Mouse (Mus musculus) forebrain, embryonic 14.5 days (tissue): ENCODE measurements around the gene Il17d. TPM values are rescaled to one million over a fixed set of nuclear protein-coding genes. Genes with fewer than 3 reads are reported as not detected.

Source experiments
- ATAC-seq: fragments of 200-750 bp; cut with Nextera tagmentation; 2 replicates; pipeline ENCODE4 v1.8.0; 2017; ENCODE audit warnings: mild to moderate bottlenecking, moderate library complexity
- DNase-seq: peaks from one replicate; pipeline ENCODE4 v3.0.0-alpha.2; 2015; ENCODE audit warnings: low spot score
- H3K27ac ChIP-seq: fragments of 300-500 bp; sonication (generic); 2 replicates; pipeline ENCODE4 v1.5.1; 2014; ENCODE audit warnings: low read depth, mild to moderate bottlenecking, control low read depth, low read length, moderate library complexity
- H3K27me3 ChIP-seq: fragments of 300-500 bp; sonication (generic); replicated peaks from 2 replicates; pipeline ENCODE4 v1.6.1; 2014; ENCODE audit warnings: low read length, control low read depth, mixed read lengths; ENCODE audit not compliant: control insufficient read depth, insufficient read depth
- H3K36me3 ChIP-seq: fragments of 300-500 bp; sonication (generic); 2 replicates; pipeline ENCODE4 v1.6.1; 2014; ENCODE audit warnings: low read length, control low read depth; ENCODE audit not compliant: control insufficient read depth, insufficient read depth
- H3K4me1 ChIP-seq: fragments of 300-500 bp; sonication (generic); 2 replicates; pipeline ENCODE4 v1.6.1; 2014; ENCODE audit warnings: antibody characterized with exemption, low read length, control low read depth; ENCODE audit not compliant: control insufficient read depth, insufficient read depth
- H3K4me2 ChIP-seq: fragments of 300-500 bp; sonication (generic); 2 replicates; pipeline ENCODE4 v1.6.1; 2014; ENCODE audit warnings: mild to moderate bottlenecking, control low read depth, low read length
- H3K4me3 ChIP-seq: fragments of 300-500 bp; sonication (generic); 2 replicates; pipeline ENCODE4 v1.5.1; 2014; ENCODE audit warnings: low read depth, low read length, control low read depth
- H3K9ac ChIP-seq: fragments of 300-500 bp; sonication (generic); 2 replicates; pipeline ENCODE4 v1.6.1; 2014; ENCODE audit warnings: mild to moderate bottlenecking, low read length, control low read depth, moderate library complexity
- H3K9me3 ChIP-seq: fragments of 300-500 bp; sonication (generic); replicated peaks from 2 replicates; pipeline ENCODE4 v1.6.1; 2016; ENCODE audit warnings: low read length, control low read depth, mixed read lengths; ENCODE audit not compliant: control insufficient read depth
- WGBS: fragments of 180-500 bp; shearing (Covaris S2); extraction: QIAGEN DNeasy Blood & Tissue Kit; methylation state at CpG from one replicate; pipeline ENCODE4 v1.1.7; 2014; 5-methylcytosine and 5-hydroxymethylcytosine counted together
- polyA plus RNA-seq: library from polyadenylated mRNA; unstranded; fragments of >200 nt; fragmentation: Nextera tagmentation; extraction: Ambion mirVana; gene quantifications from 2 replicates; pipeline ENCODE4 v1.2.1, GENCODE M21; 2014

Il17d gene
- polyA plus RNA-seq, 1 experiment from 2014 or later, result 1.9 TPM

DNA sequence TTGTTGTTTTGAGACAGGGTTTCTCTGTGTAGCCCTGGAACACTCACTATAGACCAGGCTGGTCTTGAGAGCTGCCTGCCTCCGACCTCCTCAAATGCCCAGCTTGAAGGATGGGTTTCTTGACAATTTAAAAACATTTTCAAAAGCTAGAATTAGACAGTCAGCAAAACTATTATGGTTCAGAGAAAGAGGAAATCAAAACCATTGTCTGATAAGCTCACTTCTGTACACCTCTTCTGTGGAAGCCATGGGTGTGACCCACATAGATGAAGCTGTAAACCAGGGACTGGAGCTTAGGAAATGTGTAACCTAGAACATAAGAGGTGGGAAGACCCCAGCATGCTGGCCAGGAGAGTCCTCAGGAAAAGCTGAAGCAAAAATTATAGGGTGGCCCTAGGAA is 32.3 kb downstream of the Il17d start:
- no peak overlapping the region for H3K4me2 ChIP-seq
- no peak for ATAC-seq
- H3K27ac ChIP-seq, result no peak overlapping the region
- no peaks in the 10 kb centered on the region for H3K27me3 ChIP-seq
- no peak overlapping the region for H3K4me3 ChIP-seq
- no peaks in the 10 kb centered on the region for H3K4me1 ChIP-seq
- H3K36me3 ChIP-seq, result no peaks in the 10 kb centered on the region; the same call in 1 of the 2 replicates
- no peak for DNase-seq
- H3K9ac ChIP-seq, result no peak overlapping the region
- no peaks in the 10 kb centered on the region for H3K9me3 ChIP-seq
- 73% methylated on average over 1 of the region's 1 CpGs for WGBS

GRCm38 (mm10) chr14:57565626-57566025 is 41.0 kb downstream of the Il17d start:
- DNase-seq, result no peak
- H3K4me3 ChIP-seq, result no peak overlapping the region
- H3K4me1 ChIP-seq, result peaks cover 1% of the 10 kb centered on the region; the same call in 1 of the 2 replicates
- WGBS, result 89% methylated on average over 6 of the region's 6 CpGs
- ATAC-seq, result no peak
- no peaks in the 10 kb centered on the region for H3K9me3 ChIP-seq
- no peaks in the 10 kb centered on the region for H3K36me3 ChIP-seq
- H3K4me2 ChIP-seq, result no peak overlapping the region
- no peak overlapping the region for H3K9ac ChIP-seq
- H3K27me3 ChIP-seq, result no peaks in the 10 kb centered on the region
- no peak overlapping the region for H3K27ac ChIP-seq

DNA sequence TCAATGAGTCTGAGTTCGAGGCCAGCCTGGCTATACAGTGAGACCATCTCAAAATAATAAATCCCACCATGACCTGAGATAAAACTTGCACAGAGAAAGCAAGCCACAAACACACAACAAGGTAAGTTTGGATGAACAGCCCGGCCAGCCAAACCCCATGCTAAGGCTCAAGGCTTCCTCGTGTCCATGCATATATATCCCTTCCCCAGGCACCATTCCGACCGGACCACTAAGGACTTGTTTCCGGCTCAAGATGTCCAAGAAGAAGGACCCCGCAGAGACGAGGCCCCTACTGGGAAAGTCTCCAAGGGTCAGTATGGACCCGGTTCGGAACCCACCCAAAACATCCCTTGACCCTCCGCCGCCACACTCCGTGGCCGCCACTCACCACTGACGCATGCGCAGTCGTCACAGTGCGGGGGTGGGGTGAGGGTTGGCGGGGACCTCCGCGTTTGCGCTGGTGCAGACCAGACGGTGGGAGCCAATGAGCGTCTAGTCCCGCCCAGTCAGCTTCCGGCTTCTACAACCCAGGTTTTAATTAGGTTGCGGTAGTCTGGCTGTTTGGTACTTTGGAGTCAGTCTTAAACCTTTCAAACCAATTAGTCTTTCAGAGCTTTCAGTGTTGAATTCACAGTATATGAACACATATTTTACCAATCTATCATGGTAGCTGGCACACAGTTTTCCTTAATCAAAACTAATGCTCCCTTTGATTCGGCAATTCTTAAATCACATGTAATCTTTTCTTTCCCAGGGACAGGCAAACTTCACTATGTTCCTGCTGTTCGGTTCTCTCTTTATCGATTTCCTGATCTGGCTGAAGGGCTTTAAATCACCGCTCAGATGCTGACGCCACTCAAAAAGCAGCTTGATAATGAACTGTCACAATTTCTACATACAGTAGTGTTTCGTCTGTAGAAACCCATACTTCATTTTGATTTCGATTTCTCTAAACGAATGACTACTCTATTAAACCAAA is 46.9 kb downstream of the Il17d start, which contains the start of gene Eef1akmt1:
Gene Eef1akmt1, minus strand, starts transcription at position 458 of the 979 bp plus-strand sequence.
- peak within 1 kb of the TSS; percentile 44; the same call in 1 of the 2 replicates for H3K27ac ChIP-seq
- H3K4me1 ChIP-seq, result peaks cover 4% of the 10 kb centered on the region; the same call in 1 of the 2 replicates
- peaks cover 2% of the 10 kb centered on the region; the same call in 1 of the 2 replicates for H3K36me3 ChIP-seq
- H3K9me3 ChIP-seq, result no peaks in the 10 kb centered on the region
- 11% methylated on average over 35 of the region's 35 CpGs for WGBS
- peak within 1 kb of the TSS; percentile 60 for H3K4me2 ChIP-seq
- peak; percentile 100 for ATAC-seq
- H3K4me3 ChIP-seq, result peak within 1 kb of the TSS; percentile 60
- peak within 1 kb of the TSS; percentile 80 for H3K9ac ChIP-seq
- H3K27me3 ChIP-seq, result no peaks in the 10 kb centered on the region
- DNase-seq, result peak; percentile 98

DNA sequence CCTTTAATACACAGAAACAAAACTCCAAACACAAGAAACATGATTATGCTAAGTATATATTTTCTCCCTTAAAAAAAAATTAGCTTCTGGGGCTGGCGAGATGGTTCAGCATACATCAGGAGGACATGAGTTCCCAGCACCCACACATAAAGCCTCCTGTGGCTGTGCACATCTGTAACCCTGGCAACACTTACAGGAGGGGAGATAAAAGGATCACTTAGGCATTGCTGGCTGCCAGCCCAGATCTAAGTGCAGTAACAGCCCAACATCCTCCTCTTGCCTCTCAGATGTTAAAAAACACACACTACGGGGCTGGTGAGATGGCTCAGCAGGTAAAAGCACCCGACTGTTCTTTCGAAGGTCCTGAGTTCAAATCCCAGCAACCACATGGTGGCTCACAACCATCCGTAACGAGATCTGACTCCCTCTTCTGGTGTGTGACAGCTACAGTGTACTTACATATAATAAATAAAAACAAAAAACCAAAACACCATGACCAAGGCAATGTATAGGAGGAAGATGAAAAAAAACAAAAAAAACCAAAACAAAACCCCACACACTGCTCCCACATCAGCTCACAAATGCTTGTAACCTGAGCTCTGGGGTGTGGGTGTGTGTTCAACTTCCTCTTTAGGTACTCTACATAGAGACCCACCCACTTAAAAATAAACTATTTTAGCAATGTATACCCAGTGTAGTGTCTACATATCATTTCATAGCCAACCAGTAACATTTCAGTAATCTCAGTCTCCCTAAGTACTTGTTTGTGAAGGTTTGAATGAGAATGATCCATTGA is 50.4 kb downstream of the Il17d start:
- DNase-seq, result peak; percentile 5
- no peak overlapping the region for H3K4me3 ChIP-seq

DNA sequence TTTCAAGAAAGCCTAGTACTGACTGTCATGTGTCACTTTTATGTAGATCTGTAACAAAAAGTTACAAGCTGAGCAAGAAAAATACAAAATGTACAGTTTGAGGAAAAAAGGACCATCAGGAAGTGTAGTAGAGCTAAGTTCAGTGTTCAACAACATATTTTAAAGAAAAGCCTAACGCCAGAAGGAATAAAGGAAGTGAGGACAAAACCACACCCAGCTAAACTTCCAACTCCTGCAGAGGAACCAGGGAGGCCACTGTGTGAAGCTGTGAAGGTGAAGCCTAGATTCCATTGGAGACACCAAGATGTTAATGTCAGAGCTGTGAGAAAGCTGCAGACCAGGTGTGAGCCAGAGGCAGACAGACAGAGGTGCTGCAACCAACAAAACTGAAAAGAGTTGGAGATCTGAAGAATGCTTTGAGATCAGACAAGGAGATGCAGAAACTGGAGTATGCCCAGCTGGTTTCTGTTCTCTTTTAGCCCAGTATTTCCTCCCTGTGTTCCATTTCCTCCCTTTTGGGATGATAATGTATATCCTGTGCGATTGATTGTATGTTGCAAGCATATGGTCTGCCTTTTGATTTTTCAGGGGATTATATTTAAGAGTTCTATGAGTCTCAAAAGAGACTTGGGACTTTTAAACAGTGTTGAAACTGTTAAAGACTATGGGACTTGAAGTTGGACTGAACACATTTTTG is 51.9 kb downstream of the Il17d start:
- ATAC-seq (no peak), DNase-seq (no peak)
- no peak overlapping the region for H3K4me2 ChIP-seq
- no peaks in the 10 kb centered on the region for H3K27me3 ChIP-seq
- H3K9me3 ChIP-seq, result no peaks in the 10 kb centered on the region
- no peak overlapping the region for H3K27ac ChIP-seq
- no peak overlapping the region for H3K9ac ChIP-seq
- no peaks in the 10 kb centered on the region for H3K4me1 ChIP-seq
- H3K4me3 ChIP-seq, result no peak overlapping the region
- WGBS, result 96% methylated on average over 2 of the region's 2 CpGs
- H3K36me3 ChIP-seq, result peaks cover 4% of the 10 kb centered on the region; the same call in 1 of the 2 replicates

More for the DNA sequence above, 50.4 kb downstream of the Il17d start:
- no peaks in the 10 kb centered on the region for H3K9me3 ChIP-seq
- 81% methylated on average over 6 of the region's 6 CpGs for WGBS
- H3K4me2 ChIP-seq, result no peak overlapping the region
- H3K4me1 ChIP-seq, result peaks cover 4% of the 10 kb centered on the region; the same call in 1 of the 2 replicates
- H3K27ac ChIP-seq, result no peak overlapping the region
- ATAC-seq, result no peak
- H3K36me3 ChIP-seq, result peaks cover 4% of the 10 kb centered on the region; the same call in 1 of the 2 replicates
- no peak overlapping the region for H3K9ac ChIP-seq
- no peaks in the 10 kb centered on the region for H3K27me3 ChIP-seq

- Histone ChIP-seq H3K4me1 (no peaks in the 10 kb centered on the region), H3K27ac (no peak overlapping the region), H3K9me3 (no peaks in the 10 kb centered on the region), H3K4me2 (no peak overlapping the region), H3K36me3 (peaks cover 53% of the 10 kb centered on the region), H3K9ac (no peak overlapping the region), H3K27me3 (no peaks in the 10 kb centered on the region), H3K4me3 (no peak overlapping the region)
- DNase-seq (no peak), ATAC-seq (no peak)
- 93% methylated on average over 3 of the region's 3 CpGs for WGBS
These were observed 67.3 kb downstream of the Il17d start for GRCm38 (mm10) chr14:57591830-57592229.

Other genes with a start within 250 kb of the Il17d start
- gene Cryl1, start 126.2 kb upstream of the Il17d start, polyA plus RNA-seq, result 9.0 and 9.9 TPM in 2 replicates
- 15.4 and 16.7 TPM in 2 replicates for gene Ift88, start 100.7 kb upstream of the Il17d start, polyA plus RNA-seq
- 116 and 132 TPM in 2 replicates for gene Eef1akmt1, start 46.8 kb downstream of the Il17d start, polyA plus RNA-seq
- 13.7 and 16.1 TPM in 2 replicates for gene Xpo4, start 140.7 kb downstream of the Il17d start, polyA plus RNA-seq
- not detected in 2 replicates for gene Gm49361, start 221.3 kb downstream of the Il17d start, polyA plus RNA-seq
- 5.0 and 6.2 TPM in 2 replicates for gene Lats2, start 233.6 kb downstream of the Il17d start, polyA plus RNA-seq